Mouse (Mus musculus) CH12.LX (cell line): ENCODE measurements around the gene Sorcs3. TPM values are rescaled to one million over a fixed set of nuclear protein-coding genes. Genes with fewer than 3 reads are reported as not detected.

Experiments
- DNase-seq: peaks from one replicate; pipeline ENCODE4 v3.0.0-alpha.2; 2013; ENCODE audit errors: extremely low read depth
- H3K27ac ChIP-seq: 2 replicates; pipeline ENCODE4 v1.5.1; 2012; ENCODE audit warnings: low read depth, mild to moderate bottlenecking, control low read depth, moderate library complexity; ENCODE audit not compliant: insufficient read depth
- H3K27me3 ChIP-seq: replicated peaks from 2 replicates; pipeline ENCODE3; 2012; ENCODE audit warnings: inconsistent platforms
- H3K36me3 ChIP-seq, 2 experiments: replicated peaks in 1 of 2; 2 replicates each; pipeline versions ENCODE3 to v1.6.1; 2012; ENCODE audit warnings: inconsistent platforms in 1 of 2, low read length in 1 of 2, mild to moderate bottlenecking in 1 of 2, mixed read lengths in 1 of 2, moderate library complexity in 1 of 2; ENCODE audit not compliant: control insufficient read depth in 1 of 2, insufficient read depth in 1 of 2
- H3K4me1 ChIP-seq, 2 experiments: 2 replicates each; pipeline ENCODE4 v1.6.1; 2012; ENCODE audit warnings: inconsistent platforms in 1 of 2, moderate library complexity in 1 of 2; ENCODE audit not compliant: insufficient read depth in 2 of 2, control insufficient read depth in 1 of 2
- H3K4me2 ChIP-seq: 2 replicates; pipeline ENCODE4 v1.6.1; 2012; ENCODE audit warnings: low read depth, mild to moderate bottlenecking, control low read depth; ENCODE audit not compliant: poor library complexity, insufficient read depth, severe bottlenecking
- H3K4me3 ChIP-seq, 3 experiments: fragments of 150-350 bp in 1 of 3; sonication (generic) in 1 of 3; replicated peaks in 1 of 3; 2 replicates each; pipeline versions ENCODE3 to v1.5.1; 2011 to 2012; ENCODE audit warnings: low read depth in 2 of 3, low read length in 2 of 3, mild to moderate bottlenecking in 2 of 3, moderate library complexity in 2 of 3, control low read depth in 1 of 3, improper control_type of control experiment in 1 of 3, inconsistent platforms in 1 of 3, mixed read lengths in 1 of 3; ENCODE audit not compliant: poor library complexity in 1 of 3
- H3K79me2 ChIP-seq: replicated peaks from 2 replicates; pipeline ENCODE4 v1.6.1; 2012; ENCODE audit warnings: mild to moderate bottlenecking, moderate library complexity; ENCODE audit not compliant: control insufficient read depth, poor library complexity, insufficient read depth, severe bottlenecking; ENCODE audit errors: extremely low read depth
- H3K9ac ChIP-seq: 2 replicates; pipeline ENCODE4 v1.6.1; 2012; ENCODE audit warnings: low read depth, mild to moderate bottlenecking, control low read depth, moderate library complexity; ENCODE audit not compliant: insufficient read depth
- H3K9me3 ChIP-seq: replicated peaks from 2 replicates; pipeline ENCODE3; 2012; ENCODE audit warnings: low read length, inconsistent platforms, mixed read lengths
- CHD2 ChIP-seq: IDR thresholded peaks from 2 replicates; pipeline ENCODE4 v1.6.1; 2011; ENCODE audit warnings: low read length, improper control_type of control experiment
- E2F4 ChIP-seq: IDR thresholded peaks from 2 replicates; pipeline ENCODE4 v1.6.1; 2011; ENCODE audit warnings: low read depth, low read length, improper control_type of control experiment; ENCODE audit not compliant: insufficient replicate concordance
- EP300 ChIP-seq: IDR thresholded peaks from 2 replicates; pipeline ENCODE4 v1.6.1; 2011; ENCODE audit warnings: low read length, improper control_type of control experiment
- ETS1 ChIP-seq: conservative IDR thresholded peaks from 2 replicates; pipeline ENCODE4 v1.6.1; 2012; ENCODE audit warnings: low read depth, mild to moderate bottlenecking, inconsistent platforms, low read length, improper control_type of control experiment, moderate library complexity
- HCFC1 ChIP-seq: IDR thresholded peaks from 2 replicates; pipeline ENCODE4 v1.6.1; 2012; ENCODE audit warnings: low read depth, mild to moderate bottlenecking, inconsistent platforms, low read length, improper control_type of control experiment
- IRF4 ChIP-seq: IDR thresholded peaks from 2 replicates; pipeline ENCODE4 v1.6.1; 2014; ENCODE audit warnings: low read depth, mild to moderate bottlenecking, inconsistent platforms, low read length, improper control_type of control experiment
- JUN ChIP-seq: IDR thresholded peaks from 2 replicates; pipeline ENCODE4 v1.6.1; 2011; ENCODE audit warnings: low read depth, mild to moderate bottlenecking, low read length, improper control_type of control experiment, moderate library complexity; ENCODE audit not compliant: insufficient read depth
- MAX ChIP-seq: IDR thresholded peaks from 2 replicates; pipeline ENCODE4 v1.6.1; 2011; ENCODE audit warnings: low read length, improper control_type of control experiment
- MEF2A ChIP-seq: IDR thresholded peaks from 2 replicates; pipeline ENCODE4 v1.6.1; 2014; ENCODE audit warnings: low read depth, mild to moderate bottlenecking, inconsistent platforms, low read length, improper control_type of control experiment, borderline replicate concordance
- MYC ChIP-seq: IDR thresholded peaks from 2 replicates; pipeline ENCODE4 v1.6.1; 2011; ENCODE audit warnings: low read depth, mild to moderate bottlenecking, improper control_type of control experiment, low read length
- NELFE ChIP-seq: IDR thresholded peaks from 2 replicates; pipeline ENCODE4 v1.6.1; 2011; ENCODE audit warnings: low read depth, low read length, improper control_type of control experiment
- NRF1 ChIP-seq: IDR thresholded peaks from 2 replicates; pipeline ENCODE4 v1.6.1; 2014; ENCODE audit warnings: low read depth, mild to moderate bottlenecking, inconsistent platforms, low read length, improper control_type of control experiment, moderate library complexity
- PAX5 ChIP-seq: IDR thresholded peaks from 2 replicates; pipeline ENCODE4 v1.6.1; 2012; ENCODE audit warnings: low read length, inconsistent platforms, mixed read lengths
- POLR2A ChIP-seq: IDR thresholded peaks from 2 replicates; pipeline ENCODE4 v1.6.1; 2011; ENCODE audit warnings: low read depth, mild to moderate bottlenecking, improper control_type of control experiment, low read length
- POLR2AphosphoS2 ChIP-seq: IDR thresholded peaks from 2 replicates; pipeline ENCODE4 v1.6.1; 2011; ENCODE audit warnings: low read depth, low read length, improper control_type of control experiment
- RCOR1 ChIP-seq: conservative IDR thresholded peaks from 2 replicates; pipeline ENCODE4 v1.6.1; 2012; ENCODE audit warnings: low read depth, mild to moderate bottlenecking, inconsistent platforms, low read length, improper control_type of control experiment
- SIN3A ChIP-seq: IDR thresholded peaks from 2 replicates; pipeline ENCODE4 v1.6.1; 2012; ENCODE audit warnings: low read length, improper control_type of control experiment, inconsistent platforms
- SMC3 ChIP-seq: IDR thresholded peaks from 2 replicates; pipeline ENCODE4 v1.6.1; 2011; ENCODE audit warnings: low read depth, low read length, improper control_type of control experiment
- TBP ChIP-seq: conservative IDR thresholded peaks from 2 replicates; pipeline ENCODE4 v1.6.1; 2011; ENCODE audit warnings: low read depth, low read length, improper control_type of control experiment
- UBTF ChIP-seq: IDR thresholded peaks from 2 replicates; pipeline ENCODE4 v1.6.1; 2012; ENCODE audit warnings: low read depth, mild to moderate bottlenecking, inconsistent platforms, low read length, improper control_type of control experiment, moderate library complexity
- USF1 ChIP-seq: IDR thresholded peaks from 2 replicates; pipeline ENCODE4 v1.6.1; 2014; ENCODE audit warnings: low read depth, mild to moderate bottlenecking, inconsistent platforms, low read length, improper control_type of control experiment
- USF2 ChIP-seq: conservative IDR thresholded peaks from 2 replicates; pipeline ENCODE4 v1.6.1; 2011; ENCODE audit warnings: low read depth, low read length, improper control_type of control experiment
- ZC3H11A ChIP-seq: IDR thresholded peaks from 2 replicates; pipeline ENCODE4 v1.6.1; 2012; ENCODE audit warnings: low read depth, mild to moderate bottlenecking, inconsistent platforms, low read length, improper control_type of control experiment
- ZKSCAN1 ChIP-seq: IDR thresholded peaks from 2 replicates; pipeline ENCODE4 v1.6.1; 2012; ENCODE audit warnings: low read depth, inconsistent platforms, low read length, improper control_type of control experiment, borderline replicate concordance
- ZMIZ1 ChIP-seq: IDR thresholded peaks from 2 replicates; pipeline ENCODE4 v1.6.1; 2012; ENCODE audit warnings: low read depth, mild to moderate bottlenecking, inconsistent platforms, low read length, improper control_type of control experiment
- ZNF384 ChIP-seq: IDR thresholded peaks from 2 replicates; pipeline ENCODE4 v1.6.1; 2012; ENCODE audit warnings: low read depth, low read length, improper control_type of control experiment, inconsistent platforms
- dilution Hi-C: fragments of 300-500 bp; cut with MboI; formaldehyde crosslinking; loops from 2 replicates; pipeline ENCODE4 v1.14.3; 2020; ENCODE audit warnings: low sequenced_read_pairs; ENCODE audit not compliant: extremely low pct_unique_long_range_greater_than_20kb, extremely low pct_ligation_motif_present
- in situ Hi-C: fragments of 300-500 bp; cut with MboI; formaldehyde crosslinking; loops from 3 replicates; pipeline ENCODE4 v1.14.3; 2019; ENCODE audit warnings: low sequenced_read_pairs, low pct_ligation_motif_present, low pct_unique_long_range_greater_than_20kb, mixed read lengths
- polyA plus RNA-seq: library from polyadenylated mRNA; unstranded; fragments of >175 nt; gene quantifications from 2 replicates; pipeline ENCODE4 v1.2.1, GENCODE M21; 2012; ENCODE audit warnings: low read depth; ENCODE audit not compliant: insufficient read length
- total RNA-seq, 2 experiments: library from RNA; depleted of rRNA; stranded (reverse); fragments of 300-350 nt in 1 of 2; fragments of >200 nt in 1 of 2; gene quantifications; 2 replicates each; pipeline ENCODE4 v1.2.3; 2012 to 2014

Gene Sorcs3
- total and polyA plus RNA-seq, 3 experiments: not detected

GRCm38 (mm10) chr19:48804546-48804945 is 598.7 kb downstream of the Sorcs3 start:
- Histone ChIP-seq H3K27ac (no peak overlapping the region), H3K9ac (no peak overlapping the region), H3K4me2 (no peak overlapping the region), H3K27me3 (no peaks in the 10 kb centered on the region), H3K9me3 (peaks cover 41% of the 10 kb centered on the region), H3K36me3 (no peaks in the 10 kb centered on the region), H3K4me3 (no peak overlapping the region), H3K79me2 (no peaks in the 10 kb centered on the region), H3K4me1 (no peaks in the 10 kb centered on the region)
- no peak for DNase-seq
- in situ Hi-C loops (no loop called here), dilution Hi-C loops (no loop called here)
- TF ChIP-seq ETS1 (no peak), ZMIZ1 (no peak), SMC3 (no peak), JUN (no peak), MYC (no peak)

DNA sequence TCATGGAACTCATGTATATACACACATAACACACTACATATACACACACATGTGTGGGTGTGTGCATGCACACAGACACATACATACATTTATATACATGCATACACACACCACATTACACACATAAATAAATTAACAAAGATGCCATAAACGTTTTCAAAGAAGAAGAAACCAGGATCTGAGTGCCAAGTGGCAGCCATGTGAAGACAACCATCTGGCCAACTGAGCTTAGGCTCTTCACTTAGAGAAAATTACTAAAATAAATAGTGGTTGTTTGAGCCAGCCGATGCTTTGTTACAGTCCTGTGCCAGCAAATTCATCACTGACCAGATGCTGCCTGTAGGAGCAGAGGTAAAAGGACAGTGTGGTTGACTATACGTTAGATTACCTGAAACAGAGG is 605.7 kb downstream of the Sorcs3 start:
- H3K9me3 ChIP-seq: peaks cover 43% of the 10 kb centered on the region
- H3K9ac ChIP-seq: no peak overlapping the region
- DNase-seq: no peak
- no peaks in the 10 kb centered on the region for H3K79me2 ChIP-seq
- H3K36me3 ChIP-seq: no peaks in the 10 kb centered on the region
- no peak overlapping the region for H3K27ac ChIP-seq
- no peak overlapping the region for H3K4me2 ChIP-seq
- H3K4me3 ChIP-seq: no peak overlapping the region
- TF ChIP-seq USF2: no peak
- no peak for TF ChIP-seq E2F4
- no peak for TF ChIP-seq ZMIZ1
- no peak for TF ChIP-seq ZC3H11A
- TF ChIP-seq MAX: no peak
- TF ChIP-seq NRF1: no peak
- no peak for TF ChIP-seq NELFE
- TF ChIP-seq HCFC1: no peak
- TF ChIP-seq USF1: no peak
- TF ChIP-seq EP300: no peak
- in situ Hi-C loops (no loop called here), dilution Hi-C loops (no loop called here)
- no peaks in the 10 kb centered on the region for H3K4me1 ChIP-seq
- no peaks in the 10 kb centered on the region for H3K27me3 ChIP-seq

GRCm38 (mm10) chr19:48813823-48814222 is 608.0 kb downstream of the Sorcs3 start:
- H3K4me2 ChIP-seq: no peak overlapping the region
- no peak overlapping the region for H3K9ac ChIP-seq
- no peak overlapping the region for H3K4me3 ChIP-seq
- no peak overlapping the region for H3K27ac ChIP-seq
- no peaks in the 10 kb centered on the region for H3K4me1 ChIP-seq
- no peak for TF ChIP-seq MAX
- no peak for TF ChIP-seq SIN3A
- no peak for TF ChIP-seq MEF2A
- TF ChIP-seq PAX5: no peak
- no peak for TF ChIP-seq RCOR1
- TF ChIP-seq NRF1: no peak
- TF ChIP-seq CHD2: no peak
- TF ChIP-seq POLR2A: no peak
- no peak for TF ChIP-seq ZKSCAN1
- TF ChIP-seq E2F4: no peak
- TF ChIP-seq ZC3H11A: no peak
- TF ChIP-seq ZNF384: no peak
- TF ChIP-seq IRF4: no peak
- TF ChIP-seq SMC3: no peak
- TF ChIP-seq UBTF: no peak
- TF ChIP-seq MYC: no peak
- TF ChIP-seq TBP: no peak
- TF ChIP-seq POLR2AphosphoS2: no peak
- peaks cover 37% of the 10 kb centered on the region for H3K9me3 ChIP-seq
- no peaks in the 10 kb centered on the region for H3K36me3 ChIP-seq
- no peak for DNase-seq
- no peaks in the 10 kb centered on the region for H3K79me2 ChIP-seq
- dilution Hi-C loops: no loop called here
- in situ Hi-C loops: no loop called here
- no peaks in the 10 kb centered on the region for H3K27me3 ChIP-seq
